Mouse (Mus musculus): ENCODE data around the gene Pten.
"Not testable (repeated sequence)": the region's sequence is repeated elsewhere in the genome, so short reads cannot be mapped to it uniquely, and the experiment has no call there.

Pten gene

DNA sequence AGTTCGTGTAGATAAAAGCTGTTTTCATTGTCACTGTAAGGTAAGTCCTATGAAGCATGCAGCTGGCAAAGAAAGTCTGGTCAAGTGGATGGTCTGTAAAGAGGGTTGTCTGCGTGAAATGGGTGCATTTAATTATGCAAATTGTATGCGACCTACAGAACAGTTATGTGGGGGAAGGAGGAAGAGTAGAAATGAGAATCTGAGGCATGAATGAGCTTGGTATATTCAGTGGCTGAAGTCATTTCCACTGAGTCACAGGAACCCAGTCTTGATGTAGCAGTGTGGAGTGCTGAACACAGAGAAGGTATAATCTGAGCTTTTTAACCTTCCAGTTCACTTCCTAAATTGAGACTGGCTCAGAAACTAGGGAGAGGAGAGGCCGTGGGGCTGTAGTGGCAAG is 61.5 kb downstream of the Pten start:
- no peak for DNase-seq

DNA sequence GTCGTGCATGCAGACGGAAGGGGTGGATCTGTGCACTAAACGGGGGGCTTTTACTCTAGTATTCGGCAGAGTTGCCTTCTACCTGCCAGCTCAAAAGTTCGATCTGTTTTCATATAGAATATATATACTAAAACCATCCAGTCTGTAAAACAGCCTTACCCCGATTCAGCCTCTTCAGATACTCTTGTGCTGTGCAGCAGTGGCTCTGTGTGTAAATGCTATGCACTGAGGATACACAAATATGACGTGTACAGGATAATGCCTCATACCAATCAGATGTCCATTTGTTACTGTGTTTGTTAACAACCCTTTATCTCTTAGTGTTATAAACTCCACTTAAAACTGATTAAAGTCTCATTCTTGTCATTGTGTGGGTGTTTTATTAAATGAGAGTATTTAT is 65.7 kb downstream of the Pten start:
- DNase-seq = not testable (repeated sequence)

DNA sequence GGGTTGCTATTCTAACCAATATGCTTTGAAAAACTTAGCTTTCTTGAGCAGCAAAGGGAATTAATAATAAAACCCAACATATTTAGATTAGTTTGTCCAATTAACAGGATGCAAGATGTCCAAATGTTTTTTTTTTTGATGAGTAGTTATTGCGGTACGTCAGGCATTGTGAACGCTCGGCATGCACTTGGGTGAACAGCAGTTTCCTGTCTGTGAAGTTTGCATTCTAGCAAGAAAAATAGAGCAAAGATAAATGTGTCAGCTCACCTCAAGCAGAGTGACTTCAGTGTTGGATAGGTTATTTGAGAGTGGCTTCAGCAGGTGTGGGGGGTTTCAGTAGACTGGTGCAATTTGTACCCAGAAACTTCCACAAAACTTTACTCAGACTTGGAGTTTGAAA is 69.3 kb downstream of the Pten start:
- DNase-seq = no peak

DNA sequence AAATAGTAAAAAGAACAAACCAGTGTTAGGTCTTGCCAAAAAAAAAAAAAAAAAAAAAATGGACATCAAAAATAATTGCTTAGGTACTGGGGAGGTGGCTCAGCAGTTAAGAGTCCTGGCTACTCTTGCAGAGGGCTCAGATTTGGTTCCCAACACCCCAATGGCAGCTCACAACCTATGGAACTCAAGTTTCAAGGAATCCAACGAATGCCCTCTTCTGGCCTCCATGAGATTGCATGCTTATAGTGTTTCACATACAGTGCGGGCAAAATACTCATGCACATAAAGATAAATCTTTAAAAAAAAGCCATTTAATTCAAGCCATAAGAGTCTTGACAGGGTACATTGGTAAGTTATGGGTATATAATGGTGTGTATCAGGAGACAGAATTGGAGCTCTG is 72.6 kb downstream of the Pten start:
- DNase-seq = no peak

DNA sequence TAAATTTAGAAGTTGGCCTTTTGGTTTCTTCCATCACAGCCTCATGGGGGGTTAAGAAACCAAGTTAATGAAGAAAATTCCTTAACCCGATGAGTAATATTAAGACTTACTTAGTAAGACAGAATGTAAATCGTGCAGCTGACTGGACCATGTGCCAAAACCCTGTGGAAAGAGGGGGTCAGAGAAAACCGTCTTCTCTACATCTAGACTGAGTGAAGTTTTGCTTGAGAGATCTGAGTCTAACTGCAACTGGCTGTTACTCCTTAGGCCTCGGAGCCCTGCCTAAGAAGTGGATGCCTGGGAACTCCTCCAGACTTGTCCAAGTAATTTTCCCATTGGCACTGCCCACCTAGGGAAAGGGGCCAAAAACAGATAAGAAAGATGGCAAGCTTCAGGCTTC is 74.0 kb downstream of the Pten start:
- no peak for DNase-seq

DNA sequence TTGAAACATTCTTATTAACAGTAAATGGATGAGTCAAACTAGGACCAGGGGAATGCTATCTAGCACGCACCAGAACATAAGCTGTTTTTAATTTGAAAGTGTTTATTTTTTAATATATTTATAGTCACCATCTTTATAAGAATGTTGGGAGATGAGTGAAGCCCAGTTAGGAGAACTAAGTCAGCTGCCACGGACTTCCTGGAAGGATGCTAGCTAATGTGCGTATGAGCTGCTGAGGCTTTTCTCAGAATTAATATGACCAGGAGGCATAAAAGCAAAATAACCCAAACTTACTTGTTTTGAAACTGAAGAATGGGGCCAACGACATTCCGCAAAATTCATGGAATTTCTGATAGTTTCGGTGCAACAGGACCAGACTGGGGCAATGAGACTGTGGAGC is 83.2 kb downstream of the Pten start:
- DNase-seq = no peak

DNA sequence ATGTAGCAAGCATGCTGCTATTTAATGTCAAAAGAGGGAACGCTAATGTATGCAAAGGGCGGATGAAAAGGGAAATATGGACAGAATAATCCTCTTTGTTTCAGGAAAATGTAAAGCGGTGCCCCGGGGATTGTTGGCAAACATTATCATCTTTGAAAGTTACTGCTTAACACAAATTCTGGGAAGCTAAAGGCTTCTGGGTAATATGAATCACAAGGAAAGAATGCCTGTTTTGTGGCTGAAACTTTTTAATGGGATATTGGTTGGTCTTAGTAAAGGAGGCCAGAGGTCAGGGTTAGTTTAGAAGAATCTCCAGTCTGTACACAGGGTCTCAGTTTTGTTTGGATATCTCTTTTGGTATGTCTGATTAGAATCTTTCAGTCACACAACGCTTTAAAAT is 87.2 kb downstream of the Pten start:
- no peak for DNase-seq

DNA sequence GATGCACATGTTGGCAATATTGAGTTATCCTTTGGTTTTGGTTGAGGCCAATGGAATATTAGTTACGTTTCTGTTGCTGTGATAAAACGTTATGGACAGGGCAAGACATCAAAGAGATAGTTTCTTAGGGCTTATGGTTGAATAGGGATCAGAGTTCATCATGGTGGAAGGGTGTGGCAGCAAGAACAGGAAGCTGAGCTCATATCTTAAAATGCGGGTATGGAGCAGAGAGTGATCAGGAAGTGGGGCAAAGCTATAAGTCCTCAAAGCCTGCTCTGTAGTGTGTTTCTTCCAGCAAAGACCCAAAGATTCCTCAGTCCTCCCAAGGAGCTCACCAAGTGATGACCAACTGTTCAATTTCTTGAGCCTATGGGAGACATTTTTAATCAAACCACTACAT is 90.7 kb downstream of the Pten start:
- DNase-seq = no peak

DNA sequence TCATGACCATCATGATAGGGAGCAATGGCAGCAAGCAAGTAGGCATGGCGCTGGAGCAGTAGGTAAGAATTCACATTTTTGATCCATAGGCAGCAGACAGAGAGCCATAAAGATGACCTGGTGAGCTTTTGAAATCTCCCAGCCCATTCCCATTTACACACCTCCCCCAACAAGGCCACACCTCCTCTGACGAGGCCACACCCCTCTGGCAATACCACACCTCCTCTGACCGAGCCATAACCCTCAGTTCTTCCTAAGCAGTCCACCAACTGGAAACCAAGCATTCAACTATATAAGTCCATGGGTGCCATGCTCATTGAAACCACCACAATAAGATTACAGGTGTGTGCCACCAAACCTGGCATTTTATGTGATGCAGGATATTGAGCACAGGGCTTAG is 95.0 kb downstream of the Pten start:
- DNase-seq = no peak

DNA sequence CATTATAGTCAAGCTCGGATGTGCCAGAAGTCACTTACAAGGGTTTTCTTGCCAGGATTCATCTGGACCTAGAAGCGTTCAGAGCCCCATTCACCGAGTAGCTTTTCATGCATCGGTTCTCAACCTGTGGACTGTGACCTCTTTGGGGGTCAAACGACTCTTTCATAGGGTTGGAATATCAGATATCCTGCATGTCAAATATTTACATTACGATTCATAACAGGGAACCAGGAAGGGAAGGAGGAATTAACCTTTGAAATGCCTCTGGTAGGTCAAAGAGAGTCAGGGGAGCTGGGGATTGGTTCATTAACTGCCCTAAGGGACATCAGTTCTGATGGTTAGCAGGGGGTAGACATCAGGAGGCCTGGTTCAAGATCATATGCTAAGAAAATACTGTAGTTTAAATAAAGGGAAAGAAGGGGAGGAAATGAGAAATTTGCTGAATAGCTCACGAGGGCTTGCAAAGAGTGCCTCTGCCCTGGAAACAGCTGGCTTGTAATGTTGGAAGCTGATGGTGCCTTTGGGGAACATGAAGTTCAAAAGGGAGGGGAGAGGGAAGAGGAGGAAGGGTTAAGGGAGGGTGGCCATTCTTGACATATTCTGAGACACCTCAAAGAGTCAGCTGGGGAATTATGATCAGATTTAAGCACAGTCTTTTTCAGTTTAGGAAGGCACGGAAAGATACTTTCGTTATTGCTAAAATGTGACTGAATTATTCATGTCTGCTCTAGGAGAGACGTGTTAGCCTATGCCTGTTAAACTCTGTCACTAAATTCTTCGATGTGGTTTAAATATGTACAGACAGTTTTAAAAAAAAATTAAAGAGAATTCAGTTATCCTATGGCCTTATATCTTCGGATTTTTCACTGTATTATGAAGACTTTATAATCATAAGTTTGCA is 104.6 kb downstream of the Pten start:
- DNase-seq = no peak

DNA sequence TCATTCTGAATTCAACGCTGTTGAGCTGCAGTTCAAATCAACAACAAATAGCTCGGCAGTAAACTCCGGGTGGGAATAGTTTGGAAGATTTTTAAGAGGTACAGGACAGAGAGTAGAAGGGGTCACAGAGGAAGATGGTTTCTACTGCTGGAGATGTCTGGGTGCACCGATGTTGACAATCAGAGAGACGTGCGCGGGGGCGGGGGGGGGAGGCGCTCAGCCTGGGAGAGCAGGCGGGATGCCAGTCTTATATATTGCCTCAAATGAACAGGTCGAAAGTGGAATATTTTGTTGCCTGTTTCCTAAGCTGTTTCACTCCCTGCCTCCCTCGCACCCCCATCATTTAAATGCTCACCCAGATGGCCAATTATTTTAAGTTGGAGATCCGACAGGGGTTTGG is 109.5 kb downstream of the Pten start:
- no peak for DNase-seq

DNA sequence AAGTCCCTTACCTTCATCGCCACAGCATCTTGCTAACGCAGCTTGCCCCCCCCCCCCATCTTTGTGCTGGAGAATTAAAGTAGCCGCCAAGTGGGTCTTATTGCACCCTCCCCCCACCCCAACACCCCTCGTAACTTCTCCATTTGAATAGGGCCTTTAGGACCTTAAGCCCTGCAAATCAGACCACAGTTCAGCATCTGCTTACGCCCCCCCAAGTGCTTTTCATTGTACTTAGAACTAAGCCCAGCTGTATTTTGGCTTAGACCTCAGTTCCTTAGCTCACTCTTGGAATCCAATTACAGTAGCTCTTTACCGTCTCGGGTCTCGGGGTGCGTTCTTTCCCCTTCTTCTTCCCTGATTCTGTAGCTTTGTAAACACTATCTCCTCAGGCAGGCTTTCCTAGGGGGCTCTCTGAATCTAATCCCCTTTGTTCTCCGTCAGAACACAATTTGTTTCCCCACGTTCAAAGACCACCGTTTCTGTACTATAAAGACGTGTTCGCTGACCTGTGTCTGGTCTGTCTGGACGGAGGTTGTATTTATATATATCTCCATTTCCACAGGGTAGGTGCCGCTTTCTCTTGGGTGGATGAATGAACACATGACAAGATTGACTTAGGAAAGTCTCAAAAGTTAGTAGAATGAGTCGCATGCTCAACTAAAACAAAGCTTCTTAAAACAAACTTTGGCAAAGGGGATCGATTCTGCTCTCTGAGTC is 110.0 kb downstream of the Pten start:
- DNase-seq = no peak

DNA sequence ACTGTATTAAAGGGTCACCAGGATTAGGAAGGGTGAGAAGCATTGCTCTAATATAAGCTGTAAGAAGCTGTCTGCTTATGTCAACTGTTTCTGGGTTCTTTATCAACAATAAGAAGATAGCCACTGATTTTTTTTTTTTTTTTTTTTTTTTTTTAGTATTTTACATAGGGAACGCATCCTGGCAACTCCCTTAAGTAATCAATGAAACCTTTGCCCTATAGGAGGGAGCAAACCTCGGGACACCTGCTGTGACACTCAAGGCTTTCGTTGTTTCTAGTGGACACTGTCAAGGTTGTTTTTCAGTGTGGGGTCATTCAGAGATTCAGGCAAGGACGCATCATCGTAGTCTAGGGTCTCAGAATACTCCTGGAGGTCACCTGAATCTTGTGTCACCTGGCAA is 111.3 kb downstream of the Pten start:
- no peak for DNase-seq

DNA sequence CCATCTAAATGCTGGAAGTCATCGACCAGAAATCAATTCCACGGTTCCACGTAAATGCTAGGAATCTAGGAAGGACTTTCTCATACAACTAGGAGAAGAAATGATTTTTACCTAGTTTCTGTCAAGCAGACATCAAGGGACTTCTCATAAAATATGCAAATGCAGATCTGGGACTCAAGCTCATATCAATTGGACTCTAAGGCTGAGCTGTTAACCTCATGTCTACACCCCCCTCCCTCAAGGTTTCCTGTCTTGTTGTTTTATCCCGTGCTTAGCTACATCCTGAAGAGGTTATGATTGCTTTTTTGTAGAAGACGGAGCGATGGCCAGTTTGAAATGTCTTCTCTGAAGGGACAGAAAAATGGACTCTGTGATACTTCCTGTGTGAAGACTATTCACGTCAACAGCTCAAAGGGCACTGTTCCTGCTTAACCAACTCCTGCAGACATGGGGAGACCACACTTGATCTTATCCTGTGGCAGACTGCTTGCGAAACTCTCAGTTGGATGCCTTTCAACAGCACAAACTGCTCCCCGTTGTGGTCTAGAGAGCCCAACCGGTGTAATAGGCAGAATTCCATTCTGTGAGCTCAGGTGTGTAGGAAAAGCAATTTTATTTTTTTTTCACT is 111.9 kb downstream of the Pten start:
- DNase-seq = peak; percentile 9

DNA sequence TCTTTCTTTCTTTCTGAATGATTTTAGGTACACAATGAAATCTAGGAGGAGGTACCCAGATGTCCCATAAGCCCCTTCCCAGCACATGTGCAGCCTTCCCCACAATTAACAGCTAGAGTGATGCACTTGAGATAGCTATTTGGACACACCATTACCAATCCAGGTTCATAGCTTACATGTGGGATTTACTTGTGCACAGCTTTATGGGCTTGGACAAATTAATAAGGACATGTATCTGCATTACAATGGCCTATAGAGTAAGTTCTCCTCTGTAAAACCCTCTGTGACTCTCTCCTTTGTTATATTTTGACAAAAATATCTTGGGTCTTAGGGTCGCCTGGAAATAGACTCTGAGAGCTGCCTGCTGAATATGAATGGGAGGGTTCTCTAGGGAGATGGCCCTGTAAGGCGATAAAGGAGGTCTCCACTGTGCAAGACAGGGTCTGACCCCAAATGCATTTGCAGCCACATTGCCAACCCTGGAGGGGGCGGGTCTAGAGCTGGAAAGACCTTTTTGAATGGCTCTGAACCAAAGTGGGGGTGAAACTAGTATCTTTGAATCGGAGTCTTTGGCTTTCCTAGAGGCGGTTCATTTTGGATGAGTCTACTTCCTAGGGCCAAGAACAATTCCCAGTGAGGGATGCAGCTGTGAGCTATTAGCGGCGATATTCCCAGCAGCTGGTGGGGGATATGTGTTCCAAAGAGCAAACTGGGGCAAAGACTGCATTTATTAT is 116.8 kb downstream of the Pten start:
- no peak for DNase-seq
